Mouse (Mus musculus): ENCODE measurements at regions not wholly inside any gene's neighbourhood (a gene's known extent, or its start where the extent isn't known, plus 50 kb on each side); places are given as distances from the start of the nearest gene placed in this dataset.

DNA sequence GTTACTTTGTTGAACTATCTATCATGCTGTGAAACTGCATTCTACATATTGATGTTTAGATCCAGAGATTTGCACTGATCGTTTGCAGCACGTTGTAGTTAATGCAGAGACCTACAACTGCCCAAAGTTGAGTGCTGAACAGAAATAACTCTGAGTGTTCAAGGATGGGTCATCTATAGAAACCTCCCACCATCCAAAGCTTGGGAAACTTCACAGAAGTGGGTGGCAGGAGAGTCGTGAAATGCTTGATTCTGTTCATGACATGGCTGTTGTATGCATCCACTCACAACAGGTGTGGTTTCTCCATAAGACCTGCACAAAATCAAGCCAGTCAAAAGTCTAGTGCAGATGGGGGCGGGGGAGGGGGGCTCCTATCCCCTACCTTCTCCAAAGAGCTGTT, 102.8 kb upstream of the Otud7a start:
- no peaks in the 10 kb centered on the region for H3K9me3 ChIP-seq (ENCODE audit: control insufficient read depth)
- H3K9ac ChIP-seq (ENCODE audit: low read depth, low read length): no peak overlapping the region
- no peak overlapping the region for H3K27ac ChIP-seq (ENCODE audit: low read depth, low read length)
- H3K36me3 ChIP-seq (ENCODE audit: control insufficient read depth, insufficient read depth): no peaks in the 10 kb centered on the region
- H3K4me3 ChIP-seq (ENCODE audit: low read depth, low read length): no peak overlapping the region
- no peak overlapping the region for H3K4me2 ChIP-seq (replicated peaks; ENCODE audit: low read depth)
- no peak for TF ChIP-seq CTCF (IDR thresholded peaks at IDR 0.05; ENCODE audit: low read depth)
- H3K4me1 ChIP-seq (replicated peaks; ENCODE audit: control insufficient read depth, insufficient read depth, low read length): no peaks in the 10 kb centered on the region
- 71% methylated on average over 4 of the region's 4 CpGs for WGBS
- no peak for ATAC-seq
- H3K27me3 ChIP-seq (replicated peaks; ENCODE audit: control insufficient read depth, insufficient read depth, low read length): no peaks in the 10 kb centered on the region

DNA sequence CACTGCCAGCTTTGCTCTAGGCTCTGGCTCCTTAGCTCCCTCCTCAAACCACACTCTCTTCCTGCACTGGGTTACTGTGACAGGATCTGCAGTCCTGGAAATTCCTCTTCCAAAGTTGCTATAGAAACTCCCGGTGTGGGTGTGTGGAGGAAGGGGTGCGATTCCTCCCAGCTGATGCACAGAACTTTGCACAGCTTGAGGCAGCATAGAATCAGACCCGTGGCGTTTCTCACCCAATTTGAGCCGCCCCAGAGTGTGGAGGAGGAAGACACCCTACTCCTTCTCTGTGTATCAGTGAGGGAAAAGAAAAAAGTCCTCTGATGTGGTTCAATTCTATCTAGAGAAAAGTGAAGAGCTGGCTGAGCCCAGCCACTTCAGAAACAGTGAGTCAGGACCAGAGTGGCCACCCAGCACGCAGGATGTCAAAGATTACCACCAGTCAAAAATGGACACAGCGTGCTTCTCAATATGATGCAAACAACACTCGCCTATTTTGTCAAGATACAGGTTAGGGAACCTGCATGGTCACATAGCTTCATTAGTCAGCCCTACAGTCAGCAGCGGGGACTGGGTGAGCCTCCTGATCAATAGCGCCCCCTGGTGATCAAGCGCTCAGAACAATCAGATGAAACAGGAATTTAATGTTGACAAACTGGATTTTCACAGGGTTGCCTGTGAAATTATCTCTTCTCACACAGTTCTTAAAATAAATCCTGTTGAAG, 98.7 kb upstream of the Otud7a start:
- no peak overlapping the region for H3K27ac ChIP-seq (ENCODE audit: low read depth, low read length)
- H3K9me3 ChIP-seq (ENCODE audit: control insufficient read depth): no peaks in the 10 kb centered on the region
- H3K4me2 ChIP-seq (replicated peaks; ENCODE audit: low read depth): no peak overlapping the region
- TF ChIP-seq CTCF (IDR thresholded peaks at IDR 0.05; ENCODE audit: low read depth): peak; percentile 62
- H3K4me3 ChIP-seq (ENCODE audit: low read depth, low read length): no peak overlapping the region
- no peak for ATAC-seq
- H3K9ac ChIP-seq (ENCODE audit: low read depth, low read length): no peak overlapping the region
- H3K27me3 ChIP-seq (replicated peaks; ENCODE audit: control insufficient read depth, insufficient read depth, low read length): no peaks in the 10 kb centered on the region
- no peaks in the 10 kb centered on the region for H3K4me1 ChIP-seq (replicated peaks; ENCODE audit: control insufficient read depth, insufficient read depth, low read length)
- WGBS: 38% methylated on average over 11 of the region's 11 CpGs
- H3K36me3 ChIP-seq (ENCODE audit: control insufficient read depth, insufficient read depth): no peaks in the 10 kb centered on the region

DNA sequence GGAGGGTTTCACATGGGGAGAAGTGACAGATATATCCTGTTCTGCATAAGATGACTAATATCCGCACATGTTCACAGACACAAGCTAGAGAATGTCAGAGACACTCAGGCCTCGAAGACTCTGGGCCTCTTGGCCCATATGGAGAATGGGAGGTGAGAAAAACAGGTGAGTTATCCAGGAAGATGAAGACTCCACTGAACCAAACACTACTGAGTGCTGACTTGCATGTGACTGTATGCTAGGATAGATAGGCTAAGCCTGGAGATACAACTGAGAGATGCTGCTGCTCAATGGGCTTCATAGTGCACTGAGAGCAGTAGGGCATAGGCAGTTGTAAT, 98.2 kb upstream of the Otud7a start:
- no peak for ATAC-seq
- Histone ChIP-seq H3K4me2 (replicated peaks; ENCODE audit: low read depth) (no peak overlapping the region), H3K9ac (ENCODE audit: low read depth, low read length) (no peak overlapping the region), H3K4me3 (ENCODE audit: low read depth, low read length) (no peak overlapping the region), H3K27me3 (replicated peaks; ENCODE audit: control insufficient read depth, insufficient read depth, low read length) (no peaks in the 10 kb centered on the region), H3K27ac (ENCODE audit: low read depth, low read length) (no peak overlapping the region), H3K36me3 (ENCODE audit: control insufficient read depth, insufficient read depth) (no peaks in the 10 kb centered on the region), H3K9me3 (ENCODE audit: control insufficient read depth) (no peaks in the 10 kb centered on the region), H3K4me1 (replicated peaks; ENCODE audit: control insufficient read depth, insufficient read depth, low read length) (no peaks in the 10 kb centered on the region)
- WGBS: 92% methylated on average over 2 of the region's 2 CpGs
- TF ChIP-seq CTCF (IDR thresholded peaks at IDR 0.05; ENCODE audit: low read depth): no peak
